Comparison of ENCODE assay signal across 7 mouse cellular contexts in genomic region chr9:65630631-65631353, GRCm38 (mm10). TPM values are rescaled to one million over a fixed set of nuclear protein-coding genes. Genes with fewer than 3 reads are reported as not detected.
A peak's percentile ranks its signal among the peaks of the same experiment; 100 is the strongest.
DNase-seq lines count a peak whose midpoint lies in the region; ATAC-seq lines count a peak whose summit lies in the region.

No protein-coding gene starts in this region.

- intact Hi-C loops in heart, postnatal 25 days (cut with DNase I), result loop anchor here (2.0 kb wide), 1 partner anchor 14 kb away; no protein-coding TSS in a partner anchor

- ATAC-seq in embryonic facial prominence, embryonic 13.5 days (ENCODE audit: insufficient number of reproducible peaks, insufficient read depth, low FRiP score, low TSS enrichment, low read depth), result peak; percentile 60
- peak; percentile 82 for ATAC-seq in midbrain, embryonic 12.5 days (ENCODE audit: low FRiP score, low read depth)

- H3K36me3 ChIP-seq in embryonic facial prominence, embryonic 13.5 days, result no peaks in the 10 kb centered on the region
- H3K36me3 ChIP-seq in limb, embryonic 10.5 days, result no peaks in the 10 kb centered on the region
- H3K36me3 ChIP-seq in midbrain, embryonic 12.5 days, result no peaks in the 10 kb centered on the region

- peak overlapping the region; percentile 74 for H3K4me3 ChIP-seq in embryonic facial prominence, embryonic 13.5 days
- H3K4me3 ChIP-seq in limb, embryonic 10.5 days, result peak overlapping the region; percentile 88
- H3K4me3 ChIP-seq in midbrain, embryonic 12.5 days, result peak overlapping the region; percentile 57

- no peaks in the 10 kb centered on the region for H3K9me3 ChIP-seq in embryonic facial prominence, embryonic 13.5 days
- no peaks in the 10 kb centered on the region for H3K9me3 ChIP-seq in limb, embryonic 10.5 days (replicated peaks)
- no peaks in the 10 kb centered on the region for H3K9me3 ChIP-seq in midbrain, embryonic 12.5 days

- peak overlapping the region; percentile 39; the same call in 1 of the 2 replicates for H3K27ac ChIP-seq in embryonic facial prominence, embryonic 13.5 days
- peak overlapping the region; percentile 92 for H3K27ac ChIP-seq in limb, embryonic 10.5 days
- no peak overlapping the region for H3K27ac ChIP-seq in midbrain, embryonic 12.5 days (replicated peaks)

- peak; percentile 25 to 39 for DNase-seq in B cell, adult 2 months
- DNase-seq in CD4-positive, CD25-positive, alpha-beta regulatory T cell, adult 2 months (ENCODE audit: low read depth, low spot score), result peak; percentile 49
- peak; percentile 19 for DNase-seq in heart, postnatal 25 days (ENCODE audit: low spot score)
- peak; percentile 73 for DNase-seq in limb, embryonic 10.5 days (ENCODE audit: low spot score)
- peak; percentile 74 for DNase-seq in yolk sac, embryonic 10.5 days (ENCODE audit: low spot score)

- peak overlapping the region; percentile 98 for H3K4me2 ChIP-seq in embryonic facial prominence, embryonic 13.5 days
- peak overlapping the region; percentile 93 for H3K4me2 ChIP-seq in midbrain, embryonic 12.5 days (replicated peaks)

- H3K27me3 ChIP-seq in embryonic facial prominence, embryonic 13.5 days, result peaks cover 41% of the 10 kb centered on the region
- H3K27me3 ChIP-seq in limb, embryonic 10.5 days (ENCODE audit: low read depth, poor library complexity, severe bottlenecking), result peaks cover 58% of the 10 kb centered on the region
- H3K27me3 ChIP-seq in midbrain, embryonic 12.5 days, result peaks cover 72% of the 10 kb centered on the region

- H3K4me1 ChIP-seq in embryonic facial prominence, embryonic 13.5 days, result peaks cover 16% of the 10 kb centered on the region
- H3K4me1 ChIP-seq in limb, embryonic 10.5 days, result peaks cover 35% of the 10 kb centered on the region
- H3K4me1 ChIP-seq in midbrain, embryonic 12.5 days, result peaks cover 18% of the 10 kb centered on the region

- WGBS in embryonic facial prominence, embryonic 13.5 days, result under 1% methylated on average over 73 of the region's 78 CpGs
- under 1% methylated on average over 70 of the region's 78 CpGs for WGBS in limb, embryonic 10.5 days
- WGBS in midbrain, embryonic 12.5 days, result under 1% methylated on average over 68 of the region's 78 CpGs

- H3K9ac ChIP-seq in embryonic facial prominence, embryonic 13.5 days, result peak overlapping the region; percentile 78
- H3K9ac ChIP-seq in midbrain, embryonic 12.5 days (replicated peaks), result peak overlapping the region; percentile 70

RNA-seq across cellular contexts. Expression of gene Rbpms2, which starts 1.3 kb away (rescaled TPM):
- 10.5 and 11.9 TPM in 2 replicates for polyA plus RNA-seq in embryonic facial prominence, embryonic 13.5 days (2015; fragmentation: Nextera tagmentation; extraction: Ambion mirVana)
- 10 to 100 TPM; 37.1 to 39.3 TPM for total RNA-seq in heart, postnatal 25 days (2021)
- 33.5 and 40.4 TPM in 2 replicates for polyA plus RNA-seq in limb, embryonic 10.5 days (2016; fragmentation: Nextera tagmentation; extraction: Ambion mirVana)
- polyA plus RNA-seq in midbrain, embryonic 12.5 days (2016; fragmentation: Nextera tagmentation; extraction: Ambion mirVana), result 11.5 and 12.8 TPM in 2 replicates

RNA-seq across cellular contexts. Expression of gene Oaz2, which starts 37.0 kb away (rescaled TPM):
- 295 and 315 TPM in 2 replicates for polyA plus RNA-seq in embryonic facial prominence, embryonic 13.5 days (2015; fragmentation: Nextera tagmentation; extraction: Ambion mirVana)
- 100 to 1,000 TPM; 249 to 259 TPM for total RNA-seq in heart, postnatal 25 days (2021)
- polyA plus RNA-seq in limb, embryonic 10.5 days (2016; fragmentation: Nextera tagmentation; extraction: Ambion mirVana), result 267 and 319 TPM in 2 replicates
- polyA plus RNA-seq in midbrain, embryonic 12.5 days (2016; fragmentation: Nextera tagmentation; extraction: Ambion mirVana), result 262 and 269 TPM in 2 replicates

RNA-seq across cellular contexts. Expression of gene Pif1, which starts 43.8 kb away (rescaled TPM):
- polyA plus RNA-seq in embryonic facial prominence, embryonic 13.5 days (2015; fragmentation: Nextera tagmentation; extraction: Ambion mirVana), result 15.4 and 18.4 TPM in 2 replicates
- not detected for total RNA-seq in heart, postnatal 25 days (2021)
- polyA plus RNA-seq in limb, embryonic 10.5 days (2016; fragmentation: Nextera tagmentation; extraction: Ambion mirVana), result 24.5 and 26.7 TPM in 2 replicates
- polyA plus RNA-seq in midbrain, embryonic 12.5 days (2016; fragmentation: Nextera tagmentation; extraction: Ambion mirVana), result 22.3 and 24.0 TPM in 2 replicates

RNA-seq across cellular contexts. Expression of gene Plekho2, which starts 51.0 kb away (rescaled TPM):
- 12.6 TPM in 2 replicates for polyA plus RNA-seq in embryonic facial prominence, embryonic 13.5 days (2015; fragmentation: Nextera tagmentation; extraction: Ambion mirVana)
- total RNA-seq in heart, postnatal 25 days (2021), result 10 to 100 TPM; 12.9 to 13.2 TPM
- polyA plus RNA-seq in limb, embryonic 10.5 days (2016; fragmentation: Nextera tagmentation; extraction: Ambion mirVana), result 10.0 and 13.0 TPM in 2 replicates
- polyA plus RNA-seq in midbrain, embryonic 12.5 days (2016; fragmentation: Nextera tagmentation; extraction: Ambion mirVana), result 10.0 and 10.6 TPM in 2 replicates

Comparison
In these comparisons a context has a peak if more than half of its experiments do, and no peak if none do; other contexts are left out.
1. DNase-seq: peak in every context shown above with its lines; median percentile 74 in yolk sac, embryonic 10.5 days; 73 in limb, embryonic 10.5 days; 49 in CD4-positive, CD25-positive, alpha-beta regulatory T cell, adult 2 months; 32 in B cell, adult 2 months; 19 in heart, postnatal 25 days.